Comparison of ENCODE assay signal across 16 mouse cellular contexts in the genomic region with DNA sequence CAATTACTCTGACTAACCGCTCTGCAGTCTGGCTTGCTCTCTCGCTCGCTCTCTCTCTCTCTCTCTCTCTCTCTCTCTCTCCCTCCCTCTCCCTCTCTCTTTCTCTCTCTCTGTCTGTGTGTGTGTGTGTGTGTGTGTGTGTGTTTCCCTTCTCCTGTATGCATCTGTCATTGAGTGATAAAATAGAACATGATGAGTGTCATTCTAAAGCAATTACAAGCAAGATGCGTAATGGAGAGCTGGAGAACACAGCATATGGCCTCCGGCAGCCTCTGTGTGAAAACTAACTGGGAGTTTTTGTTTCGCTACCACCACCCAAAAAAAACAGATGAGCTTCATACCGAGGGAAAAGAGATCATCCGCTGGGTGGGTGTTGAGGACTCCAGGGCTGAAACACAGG. TPM values are rescaled to one million over a fixed set of nuclear protein-coding genes. Genes with fewer than 3 reads are reported as not detected.
DNase-seq lines count a peak whose midpoint lies in the region; ATAC-seq and TF ChIP-seq lines count a peak whose summit lies in the region.
"Had no signal": no experiment of that assay in that cellular context is flagged by ENCODE, and none has a peak within 500 bp of the region (broad histone marks: within the 10 kb centered on the region; RNA-seq: fewer than 3 reads in every experiment).

No protein-coding gene starts in this region.

- no peaks in the 10 kb centered on the region for H3K9me3 ChIP-seq in forebrain, embryonic 15.5 days
- H3K9me3 ChIP-seq: G1E; heart, embryonic 13.5 days; limb, embryonic 12.5 days; megakaryocyte, embryonic 14.5 days had no signal

- H3K9ac ChIP-seq in forebrain, embryonic 15.5 days (replicated peaks), result no peak overlapping the region
- H3K9ac ChIP-seq: heart, embryonic 13.5 days; limb, embryonic 12.5 days; liver, embryonic 14.5 days had no signal

- DNase-seq in layer of hippocampus, adult 11-12 months (ENCODE audit: low spot score), result peak; percentile 54
- DNase-seq in layer of hippocampus, adult 9-10 months (ENCODE audit: low spot score), result no peak
- DNase-seq in brain, adult 2 months (ENCODE audit: low read depth, low spot score), result peak; percentile 58
- DNase-seq in layer of hippocampus, adult 2 months (ENCODE audit: low spot score in 2 of 2), result peak; percentile 58 to 63
- no peak for DNase-seq in spleen, adult 18-20 months
- DNase-seq: adrenal gland, adult 2 months; embryo, embryonic 11 days; lung, postnatal 10 days; thymus, adult 18-20 months had no signal

- peaks cover 42% of the 10 kb centered on the region for H3K4me1 ChIP-seq in forebrain, embryonic 15.5 days
- H3K4me1 ChIP-seq: limb, embryonic 12.5 days had no signal

- H3K27ac ChIP-seq in forebrain, embryonic 15.5 days (replicated peaks), result peak overlapping the region; percentile 74
- peak overlapping the region; percentile 81 for H3K27ac ChIP-seq in layer of hippocampus, adult 2 months
- H3K27ac ChIP-seq: heart, embryonic 13.5 days; limb, embryonic 12.5 days; liver, embryonic 14.5 days had no signal

- H3K27me3 ChIP-seq in forebrain, embryonic 15.5 days, result no peaks in the 10 kb centered on the region

- 40% methylated on average over 8 of the region's 8 CpGs for WGBS in forebrain, embryonic 15.5 days

- no peak overlapping the region for H3K4me3 ChIP-seq in forebrain, embryonic 15.5 days
- no peak overlapping the region for H3K4me3 ChIP-seq in layer of hippocampus, adult 2 months
- H3K4me3 ChIP-seq: heart, embryonic 13.5 days; limb, embryonic 12.5 days; megakaryocyte, embryonic 14.5 days had no signal

- peak; percentile 55 for ATAC-seq in forebrain, embryonic 15.5 days (replicated peaks)
- ATAC-seq in erythroid progenitor cell, adult 5-6 weeks (replicated peaks; ENCODE audit: low FRiP score, poor library complexity, severe bottlenecking), result no peak

- TF ChIP-seq CTCF in layer of hippocampus, adult 2 months (conservative IDR thresholded peaks at IDR 0.05), result no peak

- H3K4me2 ChIP-seq in forebrain, embryonic 15.5 days (replicated peaks), result no peak overlapping the region
- H3K4me2 ChIP-seq: heart, embryonic 13.5 days; limb, embryonic 12.5 days had no signal

- H3K36me3 ChIP-seq in forebrain, embryonic 15.5 days, result no peaks in the 10 kb centered on the region
- H3K36me3 ChIP-seq: G1E; heart, embryonic 13.5 days; limb, embryonic 12.5 days had no signal

RNA-seq across cellular contexts. Expression of gene Kcnd3, which starts 29.3 kb away (rescaled TPM):
- 8.2 and 8.4 TPM in 2 replicates for polyA plus RNA-seq in forebrain, embryonic 15.5 days (2015; fragmentation: Nextera tagmentation; extraction: Ambion mirVana)
- 10 to 100 TPM; 60.2 to 64.9 TPM for total RNA-seq in layer of hippocampus, adult 2 months (2021)
- total RNA-seq in erythroid progenitor cell, adult 5-6 weeks (2015; ENCODE audit: low replicate concordance), result not detected in 2 replicates
- total RNA-seq in erythroid progenitor cell, adult 5-6 weeks (2017; ENCODE audit: low replicate concordance), result not detected in 2 replicates
- polyA plus RNA-seq: G1E had no signal

Comparison
In these comparisons a context has a peak if more than half of its experiments do, and no peak if none do; other contexts are left out.
1. DNase-seq: peak in layer of hippocampus, adult 11-12 months (single experiment), brain, adult 2 months (single experiment) and layer of hippocampus, adult 2 months (2 of 2); none in layer of hippocampus, adult 9-10 months (single experiment) and spleen, adult 18-20 months (0 of 2).
2. RNA of gene Kcnd3, which starts 29.3 kb away (total RNA-seq): 60.2 to 64.9 TPM in layer of hippocampus, adult 2 months; not detected in erythroid progenitor cell, adult 5-6 weeks; every median in the first group is over 10 times any median in the second.